Mouse (Mus musculus): ENCODE data around the gene 1110059E24Rik. TPM values are rescaled to one million over a fixed set of nuclear protein-coding genes. Genes with fewer than 3 reads are reported as not detected.

The 1110059E24Rik gene
- polyA plus RNA-seq, 1 experiment from 2014 or later = 12.8 TPM

DNA sequence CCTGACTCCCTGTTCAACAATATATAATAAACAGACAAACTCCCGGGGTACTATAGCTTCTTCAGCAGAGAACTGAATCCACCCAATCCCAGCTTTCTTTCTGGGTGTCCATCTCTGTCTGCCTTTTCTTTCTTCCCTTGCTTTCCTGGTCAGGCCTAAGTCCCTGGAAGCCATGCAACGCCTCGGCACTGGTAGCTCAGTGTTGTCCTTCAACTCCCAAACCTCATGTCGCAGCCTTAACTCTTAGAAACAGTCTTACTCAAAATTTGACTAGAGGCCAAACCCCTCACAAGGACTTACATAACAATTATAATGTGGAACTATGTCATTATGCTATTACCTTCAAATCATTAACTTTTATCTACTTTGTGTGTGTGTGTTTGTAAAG lies 28.6 kb downstream of the 1110059E24Rik start:
- no peak for ATAC-seq (ENCODE audit: insufficient read depth)
- H3K27ac ChIP-seq (replicated peaks) = no peak overlapping the region
- no peak overlapping the region for H3K4me2 ChIP-seq
- 68% methylated on average over 4 of the region's 4 CpGs for WGBS (ENCODE audit: insufficient replicate concordance)
- no peaks in the 10 kb centered on the region for H3K27me3 ChIP-seq
- peaks cover 4% of the 10 kb centered on the region for H3K4me1 ChIP-seq (replicated peaks)
- H3K36me3 ChIP-seq (replicated peaks) = no peaks in the 10 kb centered on the region
- no peak overlapping the region for H3K4me3 ChIP-seq (replicated peaks)
- H3K9me3 ChIP-seq (replicated peaks) = no peaks in the 10 kb centered on the region
- H3K9ac ChIP-seq = no peak overlapping the region

DNA sequence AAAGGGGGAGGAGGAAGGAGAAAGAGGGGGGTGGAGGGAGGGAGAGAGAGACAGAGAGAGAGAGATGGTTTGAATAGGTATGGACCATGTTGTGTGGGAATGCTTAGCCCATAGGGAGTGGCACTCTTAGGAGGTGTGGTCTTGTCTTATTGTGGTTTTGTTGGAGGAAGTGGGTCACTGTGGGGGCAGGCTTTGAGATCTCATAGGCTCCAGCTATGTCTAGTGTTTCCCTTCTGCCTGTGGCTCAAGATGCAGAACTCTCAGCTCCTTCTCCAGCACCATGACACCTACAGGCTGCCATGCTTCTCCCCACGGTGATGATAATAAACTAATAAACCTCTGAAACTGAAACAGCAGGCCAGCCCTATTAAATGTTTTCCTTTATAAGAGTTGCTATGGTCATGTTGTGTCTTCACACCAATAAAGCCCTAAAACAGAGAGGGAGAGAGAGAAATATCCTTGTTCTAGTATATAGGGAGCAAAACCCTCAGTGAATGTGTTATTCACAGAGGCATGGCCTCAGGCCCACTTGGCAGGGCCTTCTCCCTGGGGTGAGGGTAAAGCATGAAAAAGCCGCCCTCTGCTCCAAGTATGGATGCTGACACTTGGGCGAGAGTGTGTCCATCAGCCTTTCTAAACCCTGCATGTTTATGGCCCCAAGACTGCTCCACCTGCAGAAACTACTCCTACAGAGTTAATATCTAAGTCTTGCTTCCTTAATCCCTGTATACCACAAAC lies 29.2 kb downstream of the 1110059E24Rik start:
- H3K4me1 ChIP-seq (replicated peaks) = peaks cover 4% of the 10 kb centered on the region
- H3K36me3 ChIP-seq (replicated peaks) = no peaks in the 10 kb centered on the region
- H3K9ac ChIP-seq = no peak overlapping the region
- H3K4me3 ChIP-seq (replicated peaks) = no peak overlapping the region
- no peak overlapping the region for H3K4me2 ChIP-seq
- ATAC-seq (ENCODE audit: insufficient read depth) = no peak
- no peak overlapping the region for H3K27ac ChIP-seq (replicated peaks)
- H3K27me3 ChIP-seq = no peaks in the 10 kb centered on the region
- 49% methylated on average over 3 of the region's 3 CpGs for WGBS (ENCODE audit: insufficient replicate concordance)
- no peaks in the 10 kb centered on the region for H3K9me3 ChIP-seq (replicated peaks)

DNA sequence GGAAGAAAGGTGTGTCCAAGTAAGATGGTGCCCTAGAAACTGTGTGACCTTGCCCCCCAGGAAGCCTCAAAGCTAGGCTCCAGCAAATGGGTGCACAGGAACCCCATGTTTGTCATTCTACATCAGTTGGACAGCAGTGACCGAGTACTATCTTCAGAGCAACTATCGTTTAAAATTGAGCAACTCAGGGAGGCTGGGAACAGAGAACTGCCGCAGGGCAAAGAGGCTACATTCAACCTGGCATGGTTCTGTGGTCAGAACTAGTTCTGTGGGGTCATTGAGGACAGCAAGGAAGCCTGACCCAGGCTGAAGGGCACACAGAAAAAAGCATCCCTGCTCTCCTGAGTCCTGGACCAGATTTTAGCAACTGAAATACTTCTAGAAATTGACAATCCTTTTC lies 37.0 kb downstream of the 1110059E24Rik start:
- Histone ChIP-seq H3K9ac (no peak overlapping the region), H3K27me3 (no peaks in the 10 kb centered on the region), H3K4me1 (replicated peaks) (0 out of 2 replicates have a peak, but pooled peaks cover 3% of the 10 kb centered on the region), H3K9me3 (replicated peaks) (no peaks in the 10 kb centered on the region), H3K36me3 (replicated peaks) (no peaks in the 10 kb centered on the region), H3K4me3 (replicated peaks) (no peak overlapping the region), H3K27ac (replicated peaks) (no peak overlapping the region), H3K4me2 (no peak overlapping the region)
- ATAC-seq (ENCODE audit: insufficient read depth) = no peak
- WGBS (ENCODE audit: insufficient replicate concordance) = 62% methylated on average over 3 of the region's 3 CpGs

DNA sequence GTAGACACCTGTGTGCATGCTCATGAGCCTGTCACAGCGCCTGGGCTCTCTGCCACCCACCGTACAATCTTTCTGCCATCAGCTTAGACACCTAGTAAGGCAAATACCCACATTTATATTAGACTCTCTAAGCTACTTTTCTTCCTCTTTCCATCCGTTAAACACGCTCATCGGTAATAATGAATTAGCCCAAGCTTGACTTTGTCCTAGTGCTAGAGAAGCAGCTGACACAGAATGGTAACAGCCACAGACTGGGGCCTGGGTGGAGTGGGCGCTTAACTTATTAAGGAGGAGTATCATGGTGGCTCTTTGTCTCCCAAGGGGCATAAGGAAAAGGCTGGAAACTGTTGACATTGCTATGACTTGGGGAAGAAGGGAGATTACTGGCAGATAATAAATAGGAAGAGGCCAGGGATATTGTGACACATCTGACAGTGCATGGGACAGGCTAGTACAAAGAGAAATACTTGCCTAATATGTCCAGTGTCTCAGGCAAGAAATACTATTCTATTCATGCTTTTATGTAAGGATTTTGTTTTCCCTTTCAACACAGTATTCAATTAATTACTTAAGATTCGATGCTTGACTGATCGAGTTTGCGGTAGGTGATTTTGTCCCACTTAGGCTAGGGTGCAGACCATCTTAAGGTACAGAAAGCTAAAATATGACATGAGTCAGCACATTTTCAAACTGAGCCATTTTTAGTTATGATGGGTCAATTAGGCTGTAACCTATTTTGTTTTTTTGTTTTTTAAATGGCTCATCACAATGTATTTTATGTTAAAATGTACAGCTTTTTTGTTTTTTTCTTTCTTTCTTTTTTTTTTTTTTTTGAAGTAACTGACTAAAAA lies 40.8 kb downstream of the 1110059E24Rik start:
- WGBS (ENCODE audit: insufficient replicate concordance) = 67% methylated on average over 9 of the region's 9 CpGs
- H3K9me3 ChIP-seq (replicated peaks) = no peaks in the 10 kb centered on the region
- 0 out of 2 replicates have a peak, but pooled peaks cover 3% of the 10 kb centered on the region for H3K4me1 ChIP-seq (replicated peaks)
- ATAC-seq (ENCODE audit: insufficient read depth) = no peak
- H3K4me2 ChIP-seq = no peak overlapping the region
- no peak overlapping the region for H3K27ac ChIP-seq (replicated peaks)
- no peaks in the 10 kb centered on the region for H3K36me3 ChIP-seq (replicated peaks)
- no peak overlapping the region for H3K4me3 ChIP-seq (replicated peaks)
- H3K9ac ChIP-seq = no peak overlapping the region
- H3K27me3 ChIP-seq = no peaks in the 10 kb centered on the region

DNA sequence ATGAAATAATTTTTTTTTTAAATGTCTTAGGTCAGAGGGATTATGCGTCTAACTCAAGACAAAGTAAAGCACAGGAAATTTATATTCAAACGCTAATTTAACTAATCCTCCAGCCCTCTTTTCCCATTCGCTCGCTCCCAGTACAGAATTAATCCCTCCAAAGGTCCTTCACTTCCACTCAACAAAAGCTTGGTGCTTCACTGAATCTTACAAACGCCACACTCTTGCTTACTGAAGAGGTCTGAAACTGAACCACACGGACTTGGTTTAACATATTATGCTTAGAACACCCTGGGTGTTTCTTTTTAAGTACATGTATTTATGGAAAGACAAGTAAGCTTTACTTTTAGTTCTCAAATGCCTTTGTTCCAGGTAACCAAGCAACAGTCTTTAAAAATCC lies 41.5 kb downstream of the 1110059E24Rik start:
- no peak overlapping the region for H3K4me2 ChIP-seq
- no peaks in the 10 kb centered on the region for H3K27me3 ChIP-seq
- no peak overlapping the region for H3K4me3 ChIP-seq (replicated peaks)
- WGBS (ENCODE audit: insufficient replicate concordance) = 67% methylated on average over 6 of the region's 6 CpGs
- no peak for ATAC-seq (ENCODE audit: insufficient read depth)
- H3K9ac ChIP-seq = no peak overlapping the region
- H3K36me3 ChIP-seq (replicated peaks) = no peaks in the 10 kb centered on the region
- 0 out of 2 replicates have a peak, but pooled peaks cover 3% of the 10 kb centered on the region for H3K4me1 ChIP-seq (replicated peaks)
- no peaks in the 10 kb centered on the region for H3K9me3 ChIP-seq (replicated peaks)
- no peak overlapping the region for H3K27ac ChIP-seq (replicated peaks)

DNA sequence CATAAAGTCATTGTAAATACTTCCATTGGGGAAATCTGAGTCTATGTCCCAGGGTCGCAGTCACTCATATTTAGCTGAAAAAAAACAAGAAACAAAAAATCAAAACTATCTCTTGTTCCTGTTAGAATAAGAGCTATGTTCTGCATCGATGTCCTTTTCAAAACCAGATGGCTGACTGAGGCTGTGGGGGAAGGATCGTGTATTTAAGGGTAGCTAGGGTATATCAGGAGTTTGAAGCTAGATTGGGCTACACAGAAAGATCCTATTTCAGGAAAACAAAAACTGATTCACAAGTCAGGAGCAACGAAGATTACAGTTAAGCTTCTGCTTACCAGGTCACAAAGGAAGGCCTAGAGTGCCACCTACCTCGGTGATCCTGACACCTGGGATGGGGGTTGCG lies 42.5 kb downstream of the 1110059E24Rik start:
- no peak overlapping the region for H3K4me3 ChIP-seq (replicated peaks)
- 65% methylated on average over 6 of the region's 6 CpGs for WGBS (ENCODE audit: insufficient replicate concordance)
- H3K4me2 ChIP-seq = no peak overlapping the region
- H3K4me1 ChIP-seq (replicated peaks) = 0 out of 2 replicates have a peak, but pooled peaks cover 3% of the 10 kb centered on the region
- no peak overlapping the region for H3K27ac ChIP-seq (replicated peaks)
- no peak overlapping the region for H3K9ac ChIP-seq
- H3K9me3 ChIP-seq (replicated peaks) = no peaks in the 10 kb centered on the region
- H3K36me3 ChIP-seq (replicated peaks) = no peaks in the 10 kb centered on the region
- ATAC-seq (ENCODE audit: insufficient read depth) = no peak
- H3K27me3 ChIP-seq = no peaks in the 10 kb centered on the region

DNA sequence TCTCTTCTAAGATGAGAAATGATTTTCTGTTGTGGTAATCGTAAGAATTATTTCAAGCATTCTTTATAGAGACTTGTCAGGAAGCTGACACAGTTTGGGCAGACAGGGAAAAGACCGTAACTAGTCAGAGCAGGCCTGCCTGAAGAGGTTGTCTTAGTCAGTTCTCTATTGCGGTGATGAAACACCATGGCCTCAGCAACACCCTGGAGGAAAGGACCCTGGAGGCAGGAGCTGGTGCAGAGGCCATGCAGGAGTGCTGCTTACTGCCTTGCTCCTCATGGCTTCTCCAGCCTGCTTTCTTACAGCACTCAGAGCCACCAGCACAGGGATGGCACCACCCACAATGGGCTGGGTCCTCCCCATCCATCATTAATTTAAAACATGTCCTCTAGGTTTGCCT lies 47.5 kb downstream of the 1110059E24Rik start:
- 71% methylated on average over 3 of the region's 3 CpGs for WGBS (ENCODE audit: insufficient replicate concordance)
- Histone ChIP-seq H3K27me3 (no peaks in the 10 kb centered on the region), H3K27ac (replicated peaks) (no peak overlapping the region), H3K4me3 (replicated peaks) (no peak overlapping the region), H3K4me1 (replicated peaks) (peaks cover 11% of the 10 kb centered on the region), H3K9ac (no peak overlapping the region), H3K9me3 (replicated peaks) (no peaks in the 10 kb centered on the region), H3K36me3 (replicated peaks) (no peaks in the 10 kb centered on the region), H3K4me2 (no peak overlapping the region)
- ATAC-seq (ENCODE audit: insufficient read depth) = no peak

DNA sequence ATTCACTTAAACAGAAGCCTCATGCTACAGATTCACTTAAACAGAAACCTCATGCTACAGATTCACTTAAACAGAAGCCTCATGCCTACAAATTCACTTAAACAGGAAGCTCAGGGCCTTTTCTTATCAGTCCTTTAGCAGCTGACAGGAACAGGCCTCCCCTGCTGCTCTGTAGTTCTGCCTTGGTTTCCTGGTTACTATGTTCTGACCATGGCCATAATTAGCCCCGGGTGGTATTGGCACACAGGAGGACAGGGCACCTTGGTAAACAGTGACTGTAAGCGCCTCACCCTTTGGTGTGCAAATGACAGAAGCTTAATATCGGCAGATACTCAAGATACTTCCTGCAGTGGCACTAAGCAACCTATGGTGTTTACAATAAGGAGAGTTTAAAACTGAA lies 48.9 kb downstream of the 1110059E24Rik start:
- no peaks in the 10 kb centered on the region for H3K36me3 ChIP-seq (replicated peaks)
- 12% methylated on average over 3 of the region's 3 CpGs for WGBS (ENCODE audit: insufficient replicate concordance)
- H3K27me3 ChIP-seq = no peaks in the 10 kb centered on the region
- no peak overlapping the region for H3K9ac ChIP-seq
- H3K27ac ChIP-seq (replicated peaks) = no peak overlapping the region
- no peaks in the 10 kb centered on the region for H3K9me3 ChIP-seq (replicated peaks)
- H3K4me2 ChIP-seq = no peak overlapping the region
- H3K4me1 ChIP-seq (replicated peaks) = peaks cover 15% of the 10 kb centered on the region
- ATAC-seq (ENCODE audit: insufficient read depth) = no peak
- H3K4me3 ChIP-seq (replicated peaks) = no peak overlapping the region

DNA sequence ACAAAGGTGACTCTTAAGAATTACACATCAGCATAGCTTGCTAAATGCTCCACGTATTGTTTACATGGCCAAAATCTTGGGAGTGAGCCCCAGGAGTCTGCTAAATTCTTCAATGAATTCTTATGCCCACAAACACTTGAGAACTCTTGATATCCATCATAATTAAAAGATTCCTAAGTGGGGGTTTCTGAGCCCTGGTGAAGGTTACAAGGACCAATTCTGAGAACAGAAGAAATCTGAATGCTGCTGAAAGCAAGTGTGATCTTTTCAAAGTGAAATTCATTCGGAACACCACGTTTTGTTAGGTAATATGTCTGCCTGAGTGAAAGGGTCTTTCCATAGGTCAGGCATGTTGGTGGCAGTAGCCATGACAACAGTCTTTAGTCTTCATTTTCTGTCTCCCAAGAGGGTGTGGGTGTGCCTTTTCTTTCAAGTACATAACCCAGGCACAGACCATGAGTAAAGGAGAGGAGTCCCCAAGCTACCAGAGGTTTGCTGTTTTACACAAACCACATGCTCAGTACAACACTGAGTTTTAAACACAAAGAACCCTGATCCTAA lies 51.2 kb downstream of the 1110059E24Rik start:
- 74% methylated on average over 3 of the region's 3 CpGs for WGBS (ENCODE audit: insufficient replicate concordance)
- peaks cover 15% of the 10 kb centered on the region for H3K4me1 ChIP-seq (replicated peaks)
- ATAC-seq (ENCODE audit: insufficient read depth) = no peak
- H3K27ac ChIP-seq (replicated peaks) = no peak overlapping the region
- no peak overlapping the region for H3K4me3 ChIP-seq (replicated peaks)
- H3K9ac ChIP-seq = no peak overlapping the region
- H3K4me2 ChIP-seq = no peak overlapping the region
- no peaks in the 10 kb centered on the region for H3K9me3 ChIP-seq (replicated peaks)
- no peaks in the 10 kb centered on the region for H3K27me3 ChIP-seq
- H3K36me3 ChIP-seq (replicated peaks) = 0 out of 2 replicates have a peak, but pooled peaks cover 3% of the 10 kb centered on the region

DNA sequence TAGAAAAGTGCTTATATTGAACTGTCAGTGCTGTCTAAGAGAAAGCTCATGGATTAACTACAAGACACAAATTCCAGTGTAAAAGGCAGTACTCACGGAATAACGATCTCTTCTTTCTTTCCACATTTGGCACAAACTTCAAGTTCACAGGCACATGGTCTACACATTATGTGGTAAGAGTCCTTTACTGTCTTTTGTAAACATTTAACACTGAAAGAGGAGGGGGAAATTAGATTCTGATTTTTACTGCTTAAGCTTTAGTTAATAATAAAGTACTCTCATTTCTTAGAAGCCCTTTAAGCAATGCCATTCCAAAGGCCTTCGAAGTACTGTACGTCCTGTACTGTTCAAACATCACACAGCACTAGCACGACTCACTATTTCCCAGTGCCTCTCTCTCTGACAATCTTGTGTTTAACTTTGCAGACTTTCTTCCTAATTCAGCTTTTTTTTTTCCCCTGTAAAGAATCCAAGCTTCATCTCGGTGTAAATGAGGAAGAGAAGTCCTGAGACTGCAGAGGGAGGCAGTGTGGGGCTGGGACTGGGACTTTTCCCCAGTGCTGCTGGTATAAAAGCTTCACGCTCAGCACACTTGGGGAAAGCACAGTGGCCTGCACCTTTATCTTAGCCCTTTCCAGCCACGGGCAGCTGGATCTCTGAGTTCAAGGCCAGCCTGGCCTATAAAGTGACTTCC lies 54.0 kb downstream of the 1110059E24Rik start:
- H3K27ac ChIP-seq (replicated peaks) = no peak overlapping the region
- peaks cover 5% of the 10 kb centered on the region; the same call in 1 of the 2 replicates for H3K4me1 ChIP-seq (replicated peaks)
- no peaks in the 10 kb centered on the region for H3K27me3 ChIP-seq
- 49% methylated on average over 8 of the region's 8 CpGs for WGBS (ENCODE audit: insufficient replicate concordance)
- no peak overlapping the region for H3K4me3 ChIP-seq (replicated peaks)
- no peak overlapping the region for H3K9ac ChIP-seq
- H3K9me3 ChIP-seq (replicated peaks) = no peaks in the 10 kb centered on the region
- H3K36me3 ChIP-seq (replicated peaks) = 0 out of 2 replicates have a peak, but pooled peaks cover 3% of the 10 kb centered on the region
- ATAC-seq (ENCODE audit: insufficient read depth) = no peak
- H3K4me2 ChIP-seq = no peak overlapping the region

All from liver, embryonic 15.5 days (tissue).